Mouse (Mus musculus): ENCODE data around the gene Slc38a8.

GRCm38 (mm10) chr8:119487093-119487492 is 14.4 kb downstream of the Slc38a8 start:
- TF ChIP-seq CTCF (IDR thresholded peaks at IDR 0.05; ENCODE audit: borderline replicate concordance, insufficient read depth, low read length): no peak
- no peak for TF ChIP-seq POLR2A (IDR thresholded peaks at IDR 0.05; ENCODE audit: low read depth, low read length)

Data from embryonic fibroblast, embryonic 13.5 days (primary cell).